Mouse (Mus musculus) embryonic facial prominence, embryonic 14.5 days (tissue): Measurements from ENCODE around the gene Abi3bp. TPM values are rescaled to one million over a fixed set of nuclear protein-coding genes. Genes with fewer than 3 reads are reported as not detected.

Experiments used
- ATAC-seq: fragments of 200-750 bp; cut with Nextera tagmentation; 2 replicates; pipeline ENCODE4 v1.8.0; 2017; ENCODE audit warnings: low read depth, moderate number of reproducible peaks, moderate TSS enrichment
- DNase-seq: peaks from one replicate; pipeline ENCODE4 v3.0.0-alpha.2; 2015; ENCODE audit warnings: low spot score
- H3K27ac ChIP-seq: fragments of 300-500 bp; sonication (generic); replicated peaks from 2 replicates; pipeline ENCODE4 v1.5.1; 2014; ENCODE audit warnings: low read depth, mild to moderate bottlenecking, low read length, moderate library complexity
- H3K27me3 ChIP-seq: fragments of 300-500 bp; sonication (generic); replicated peaks from 2 replicates; pipeline ENCODE4 v1.6.1; 2014; ENCODE audit warnings: low read length; ENCODE audit not compliant: control insufficient read depth, insufficient read depth
- H3K36me3 ChIP-seq: fragments of 300-500 bp; sonication (generic); 2 replicates; pipeline ENCODE4 v1.6.1; 2014; ENCODE audit warnings: low read length, mixed read lengths; ENCODE audit not compliant: control insufficient read depth, insufficient read depth
- H3K4me1 ChIP-seq: fragments of 300-500 bp; sonication (generic); 2 replicates; pipeline ENCODE4 v1.6.1; 2014; ENCODE audit warnings: antibody characterized with exemption, low read length; ENCODE audit not compliant: control insufficient read depth, insufficient read depth
- H3K4me2 ChIP-seq: fragments of 300-500 bp; sonication (generic); 2 replicates; pipeline ENCODE4 v1.6.1; 2014; ENCODE audit warnings: low read depth, mild to moderate bottlenecking, low read length, moderate library complexity, mixed read lengths
- H3K4me3 ChIP-seq: fragments of 300-500 bp; sonication (generic); 2 replicates; pipeline ENCODE4 v1.5.1; 2014; ENCODE audit warnings: low read depth, mild to moderate bottlenecking, low read length
- H3K9ac ChIP-seq: fragments of 300-500 bp; sonication (generic); 2 replicates; pipeline ENCODE4 v1.6.1; 2014; ENCODE audit warnings: low read depth, mild to moderate bottlenecking, low read length, moderate library complexity, mixed read lengths
- H3K9me3 ChIP-seq: fragments of 300-500 bp; sonication (generic); 2 replicates; pipeline ENCODE4 v1.6.1; 2016; ENCODE audit warnings: low read length; ENCODE audit not compliant: control insufficient read depth
- WGBS: fragments of 180-500 bp; shearing (Covaris S2); extraction: QIAGEN DNeasy Blood & Tissue Kit; methylation state at CpG from one replicate; pipeline ENCODE4 v1.1.7; 2014; 5-methylcytosine and 5-hydroxymethylcytosine counted together
- polyA plus RNA-seq: library from polyadenylated mRNA; unstranded; fragments of >200 nt; fragmentation: Nextera tagmentation; extraction: Ambion mirVana; gene quantifications from 2 replicates; pipeline ENCODE4 v1.2.1, GENCODE M21; 2014

Gene Abi3bp
- polyA plus RNA-seq, 1 experiment from 2014 or later = 28.3 TPM

DNA sequence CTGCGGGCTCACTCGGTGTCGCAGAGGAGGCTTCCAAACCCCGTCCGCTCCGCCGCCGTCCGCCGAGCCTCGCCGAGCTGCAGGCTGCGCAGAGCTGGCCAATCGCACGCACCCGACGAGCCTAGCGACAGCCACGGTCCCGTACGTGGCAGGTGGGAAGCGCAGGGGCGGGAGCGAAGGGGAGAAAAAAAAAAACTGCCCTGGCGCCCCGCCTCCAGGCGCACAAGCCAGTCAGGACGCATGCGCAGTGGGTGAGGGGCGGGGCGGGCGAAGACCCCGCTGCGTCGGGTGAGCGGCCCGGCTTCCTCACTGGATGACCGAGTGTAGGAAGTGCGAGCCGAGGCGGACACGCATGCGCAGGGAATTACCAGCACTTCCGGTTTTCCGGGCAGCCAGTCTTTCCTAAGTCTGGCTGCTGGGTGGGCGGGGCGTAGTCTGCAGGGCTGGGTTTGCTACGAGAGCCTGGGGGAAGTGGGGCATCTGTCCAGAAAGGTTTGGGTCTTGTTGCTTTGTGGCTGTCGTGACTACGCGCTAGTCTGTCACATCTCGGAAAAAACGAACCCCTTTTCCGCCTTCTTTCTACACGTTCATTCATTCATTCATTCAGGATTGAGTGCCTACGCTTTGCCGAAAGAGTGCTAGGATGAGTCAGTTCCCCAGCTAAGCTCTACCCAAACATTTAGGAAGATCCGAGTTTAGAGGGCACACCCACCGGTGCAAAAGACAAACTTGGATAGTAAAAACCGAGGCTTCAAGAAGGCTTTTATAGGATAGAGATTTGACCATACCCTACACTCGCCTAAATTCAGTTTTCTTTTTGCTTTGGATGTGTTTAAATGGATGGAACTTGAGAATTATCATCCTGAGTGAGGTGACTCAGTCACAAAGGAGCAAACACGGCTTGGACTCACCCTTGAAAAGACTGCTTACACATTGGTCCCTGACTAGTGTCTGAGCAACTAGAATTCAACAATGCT is 239.8 kb downstream of the Abi3bp start, which contains the start of gene Tfg:
TSS of gene Tfg (minus strand) at position 227 of the 977 bp plus-strand sequence.
- no peaks in the 10 kb centered on the region for H3K9me3 ChIP-seq
- no peaks in the 10 kb centered on the region for H3K27me3 ChIP-seq
- H3K9ac ChIP-seq = peak within 1 kb of the TSS; percentile 91
- peak within 1 kb of the TSS; percentile 78 for H3K4me2 ChIP-seq
- under 1% methylated on average over 38 of the region's 62 CpGs for WGBS
- ATAC-seq (peak; percentile 98), DNase-seq (peak; percentile 100)
- peak within 1 kb of the TSS; percentile 99 for H3K27ac ChIP-seq
- H3K36me3 ChIP-seq = peaks cover 2% of the 10 kb centered on the region; the same call in 1 of the 2 replicates
- H3K4me3 ChIP-seq = peak within 1 kb of the TSS; percentile 83
- H3K4me1 ChIP-seq = peaks cover 10% of the 10 kb centered on the region; the same call in 1 of the 2 replicates

DNA sequence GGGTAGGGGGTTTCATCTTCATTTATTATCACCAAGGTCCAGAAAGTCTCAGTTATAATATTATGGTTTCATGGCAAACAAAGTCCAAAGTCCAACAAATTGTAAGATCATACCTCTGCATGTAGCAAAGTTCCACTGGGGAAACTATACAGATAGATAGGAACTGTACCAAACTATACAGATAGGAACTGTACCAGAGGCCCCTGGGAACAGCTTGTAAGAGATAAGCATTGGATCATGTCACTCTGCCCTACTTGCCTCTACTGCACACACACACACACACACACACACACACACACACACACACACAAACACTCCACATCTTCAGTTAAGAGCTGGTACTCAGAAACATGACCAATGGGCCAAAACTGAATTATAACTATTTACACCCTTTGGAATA is 241.4 kb downstream of the Abi3bp start:
- Histone ChIP-seq H3K36me3 (no peaks in the 10 kb centered on the region), H3K9me3 (no peaks in the 10 kb centered on the region), H3K27me3 (no peaks in the 10 kb centered on the region), H3K4me1 (peaks cover 10% of the 10 kb centered on the region; the same call in 1 of the 2 replicates), H3K4me3 (no peak overlapping the region), H3K9ac (no peak overlapping the region), H3K27ac (no peak overlapping the region), H3K4me2 (no peak overlapping the region)
- ATAC-seq = no peak
- DNase-seq = no peak

- ATAC-seq = no peak
- Histone ChIP-seq H3K4me2 (no peak overlapping the region), H3K27me3 (no peaks in the 10 kb centered on the region), H3K9ac (no peak overlapping the region), H3K9me3 (no peaks in the 10 kb centered on the region), H3K36me3 (no peaks in the 10 kb centered on the region), H3K4me3 (no peak overlapping the region), H3K27ac (no peak overlapping the region), H3K4me1 (no peaks in the 10 kb centered on the region)
- no peak for DNase-seq
- WGBS = 53% methylated on average over 4 of the region's 4 CpGs
Observed at GRCm38 (mm10) chr16:56722357-56722756, 244.7 kb downstream of the Abi3bp start.

GRCm38 (mm10) chr16:56724927-56725326 is 247.2 kb downstream of the Abi3bp start:
- Histone ChIP-seq H3K27ac (no peak overlapping the region), H3K4me2 (no peak overlapping the region), H3K36me3 (no peaks in the 10 kb centered on the region), H3K4me3 (no peak overlapping the region), H3K9me3 (no peaks in the 10 kb centered on the region), H3K4me1 (no peaks in the 10 kb centered on the region), H3K9ac (no peak overlapping the region), H3K27me3 (no peaks in the 10 kb centered on the region)
- WGBS = 67% methylated on average over 10 of the region's 10 CpGs
- ATAC-seq = no peak; the same call in 1 of the 2 replicates
- DNase-seq = peak; percentile 48

DNA sequence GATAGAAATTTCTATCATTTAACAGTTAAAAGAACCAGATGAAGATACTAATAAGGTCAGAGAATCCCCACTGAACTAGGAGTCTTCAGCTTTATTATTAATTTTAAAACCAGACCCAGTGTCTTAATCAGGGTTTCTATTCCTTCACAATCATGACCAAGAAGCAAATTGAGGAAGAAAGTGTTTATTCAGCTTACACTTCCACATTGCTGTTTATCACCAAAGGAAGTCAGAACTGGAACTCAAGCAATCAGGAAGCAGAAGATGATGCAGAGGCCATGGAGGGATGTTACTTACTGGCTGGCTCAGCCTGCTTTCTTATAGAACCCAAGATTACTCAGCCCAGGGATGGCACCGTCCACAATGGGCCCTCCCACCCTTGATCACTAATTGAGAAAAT is 251.4 kb downstream of the Abi3bp start:
- H3K9me3 ChIP-seq = no peaks in the 10 kb centered on the region
- WGBS = 6% methylated on average over 1 of the region's 1 CpGs
- no peak overlapping the region for H3K27ac ChIP-seq
- ATAC-seq (no peak), DNase-seq (no peak)
- no peak overlapping the region for H3K4me2 ChIP-seq
- no peaks in the 10 kb centered on the region for H3K4me1 ChIP-seq
- H3K4me3 ChIP-seq = no peak overlapping the region
- no peaks in the 10 kb centered on the region for H3K36me3 ChIP-seq
- H3K9ac ChIP-seq = no peak overlapping the region
- H3K27me3 ChIP-seq = no peaks in the 10 kb centered on the region

Other genes starting within 250 kb of the Abi3bp start
- gene Tfg, start 239.6 kb downstream of the Abi3bp start, polyA plus RNA-seq = 157 and 159 TPM in 2 replicates